Mouse (Mus musculus) layer of hippocampus, postnatal 25 days (tissue): ENCODE measurements at regions not wholly inside any gene's neighbourhood (a gene's known extent, or its start where the extent isn't known, plus 50 kb on each side); places are given as distances from the start of the nearest gene placed in this dataset.

Experiments
- DNase-seq, 2 experiments: peaks; one replicate each; pipeline ENCODE4 v3.0.0; 2022; ENCODE audit warnings: mixed read lengths in 2 of 2, low spot score in 1 of 2; ENCODE audit errors: extremely low spot score in 1 of 2
- microRNA-seq, 2 experiments: library from miRNA; unstranded; fragments of <30 nt; microRNA quantifications; one replicate each; pipeline ENCODE4 v1.2.0; 2021

DNA sequence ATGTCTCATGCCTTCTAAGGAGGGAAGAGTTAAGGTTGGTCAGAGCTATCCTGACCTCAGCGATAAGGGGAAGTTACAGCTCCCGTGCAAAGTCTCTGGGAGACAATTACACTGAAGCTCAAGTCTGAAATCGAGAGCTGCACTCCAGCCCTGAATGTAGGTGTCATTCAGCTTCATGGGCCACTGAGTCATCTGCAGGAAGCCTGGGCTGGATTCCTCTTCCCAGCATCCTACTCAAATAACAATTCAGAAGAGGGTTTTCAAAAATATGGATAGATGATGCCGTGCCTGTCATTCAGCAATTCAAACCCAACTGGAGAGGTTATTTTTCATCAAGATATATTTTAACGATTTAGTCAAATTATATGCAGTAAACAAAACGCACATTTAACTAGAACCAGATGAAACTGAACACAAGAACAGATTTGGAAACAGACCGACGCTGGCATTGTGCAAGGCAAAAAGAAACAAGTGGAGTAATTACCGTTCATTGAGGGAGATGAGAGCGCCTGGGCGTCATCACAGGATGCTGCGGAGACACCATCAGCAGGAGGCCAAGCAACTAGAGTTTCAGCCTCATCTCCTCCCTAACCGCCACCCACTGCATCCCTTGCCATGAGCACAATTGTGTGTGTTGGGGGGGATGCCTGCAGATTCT lies 57.8 kb upstream of the Cfap46 start:
- DNase-seq = no peak

GRCm38 (mm10) chr7:139746803-139747202 lies 63.2 kb upstream of the Cfap46 start:
- DNase-seq = peak in 1 of 2 experiments; percentile 47

DNA sequence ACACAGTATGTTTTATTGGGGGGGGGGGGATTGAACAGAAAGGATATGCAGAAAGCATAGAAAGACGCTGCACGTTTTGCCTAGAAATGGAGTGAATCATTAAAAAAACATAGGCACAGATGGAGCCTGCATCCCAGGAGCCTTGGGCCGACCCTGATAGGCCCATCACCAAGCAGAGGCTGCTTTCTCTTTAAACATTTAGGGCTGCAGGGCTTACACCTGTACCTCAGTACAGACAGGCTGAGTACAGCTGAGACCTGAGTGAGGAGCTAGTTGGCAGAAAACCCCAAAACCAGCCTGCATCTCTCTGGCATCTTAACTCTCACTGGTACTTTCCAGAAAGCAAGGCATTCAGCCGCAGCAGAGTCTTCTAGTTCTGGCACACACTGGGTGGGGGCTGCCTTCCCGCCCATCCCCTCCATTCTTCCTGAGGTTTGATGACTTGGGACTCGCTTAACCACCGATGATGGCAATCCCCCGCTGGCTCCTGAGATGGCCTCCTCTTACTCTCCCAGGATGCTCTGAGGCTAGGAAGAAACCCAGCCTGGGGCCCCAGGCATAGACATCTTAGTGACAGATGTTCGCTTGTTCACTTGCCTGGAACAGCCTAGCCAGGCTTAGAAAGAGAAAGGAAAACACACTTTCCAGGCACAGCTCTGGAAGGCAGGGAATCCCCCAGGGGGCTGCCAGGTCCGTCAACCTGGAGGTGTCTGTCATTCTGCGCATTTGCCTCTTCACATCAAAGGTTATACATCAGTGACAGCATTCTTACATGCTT lies 63.9 kb upstream of the Cfap46 start:
- DNase-seq = no peak

- DNase-seq = no peak
These were observed 71.4 kb upstream of the Cfap46 start for GRCm38 (mm10) chr7:139755004-139755403.

GRCm38 (mm10) chr7:139762522-139762921 lies 71.5 kb upstream of the Adgra1 start:
- no peak for DNase-seq

DNA sequence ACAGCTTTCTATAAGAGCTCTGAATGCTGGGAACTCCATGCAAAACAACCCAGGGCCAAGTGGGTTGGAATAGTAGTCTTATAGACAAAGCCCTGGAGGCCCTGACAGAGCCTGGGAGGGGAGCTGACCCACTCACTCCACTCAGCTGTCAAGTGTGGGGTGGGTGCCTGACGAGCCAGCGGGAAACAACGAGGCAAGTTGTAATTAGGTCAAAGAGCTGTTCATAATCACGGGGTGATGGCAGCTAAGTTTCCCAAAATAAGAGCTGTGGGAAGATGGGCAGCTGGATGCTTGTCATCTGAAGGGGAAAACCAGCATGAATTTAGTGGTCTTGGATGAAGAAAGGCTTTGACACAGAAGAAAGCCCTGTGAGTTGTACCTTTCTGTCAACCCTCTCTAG lies 70.7 kb upstream of the Adgra1 start:
- no peak for DNase-seq

DNA sequence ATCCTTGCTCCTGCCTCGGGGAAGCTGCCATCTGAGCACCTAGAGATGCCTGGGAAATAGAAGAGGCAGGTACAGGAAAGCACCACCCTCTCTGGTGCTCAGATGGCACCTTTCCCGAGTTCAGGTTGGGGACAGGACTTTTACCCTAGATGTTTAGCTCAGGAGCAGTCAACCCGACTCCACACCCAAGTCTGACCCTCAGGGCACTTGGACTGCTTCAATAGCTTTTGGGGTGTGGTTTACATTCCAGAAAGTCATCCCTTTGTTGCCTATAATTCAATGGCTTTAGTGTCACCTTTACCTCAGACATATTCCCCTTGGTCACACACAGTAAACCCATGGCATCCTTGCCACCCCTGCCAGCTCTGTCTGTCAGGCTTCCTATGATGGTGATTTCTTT lies 67.7 kb upstream of the Adgra1 start:
- DNase-seq = no peak

DNA sequence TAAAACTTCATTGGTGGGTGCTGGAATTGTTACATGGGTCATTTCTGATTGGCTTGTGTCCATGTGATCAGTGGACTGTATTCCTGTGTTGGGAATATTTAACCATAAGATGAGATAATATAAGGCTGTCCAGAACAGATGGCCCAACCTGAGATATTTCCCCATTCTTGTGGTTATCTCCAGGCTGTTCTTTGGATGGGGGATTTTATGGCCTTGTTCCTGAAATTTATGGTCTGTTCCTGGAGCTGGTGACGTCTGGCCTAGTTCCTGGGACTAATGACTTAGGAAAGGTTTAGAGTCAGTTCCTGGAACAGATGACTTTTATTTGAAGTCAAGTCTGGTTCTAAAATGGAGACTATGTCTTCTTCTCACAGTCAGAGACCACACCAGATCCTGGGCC lies 64.8 kb upstream of the Adgra1 start:
- no peak for DNase-seq

GRCm38 (mm10) chr7:139777243-139777642 lies 56.7 kb upstream of the Adgra1 start:
- no peak for DNase-seq

GRCm38 (mm10) chr7:139779876-139780275 lies 54.1 kb upstream of the Adgra1 start:
- DNase-seq = no peak

GRCm38 (mm10) chr7:139781513-139781912 lies 52.5 kb upstream of the Adgra1 start:
- no peak for DNase-seq

Small RNAs in the stretch of these regions (microRNA-seq; reads per million reads assigned to microRNA genes)
- gene Mir6401 = 0 reads per million in 2 experiments
